ENCODE assay signal across 18 mouse cellular contexts in genomic region chr2:83621511-83621910, GRCm38 (mm10). TPM values are rescaled to one million over a fixed set of nuclear protein-coding genes. Genes with fewer than 3 reads are reported as not detected.
DNase-seq lines count a peak whose midpoint lies in the region; TF ChIP-seq lines count a peak whose summit lies in the region.
"Had no signal": no experiment of that assay in that cellular context is flagged by ENCODE, and none has a peak within 500 bp of the region (broad histone marks: within the 10 kb centered on the region; RNA-seq: fewer than 3 reads in every experiment).

No protein-coding gene starts in this region.

- DNase-seq in adrenal gland, adult 2 months = peak; percentile 39
- no peak for DNase-seq in adrenal gland, postnatal 25 days
- DNase-seq in gastrocnemius, adult 2 months = no peak
- no peak for DNase-seq in gastrocnemius, postnatal 36 days
- peak; percentile 25 to 29 for DNase-seq in heart, postnatal 10 days
- no peak for DNase-seq in heart, postnatal 25 days (ENCODE audit: low spot score)
- DNase-seq in urinary bladder, postnatal 36 days (ENCODE audit: low spot score in 2 of 2) = no peak
- DNase-seq: cerebellum, adult 2 months; cerebellum, postnatal 10 days; forebrain, postnatal 0 days; gastrocnemius, postnatal 25 days; kidney, adult 2 months had no signal

- no peak for TF ChIP-seq CTCF in gastrocnemius, adult 2 months (IDR thresholded peaks at IDR 0.05)

- no peak overlapping the region for H3K27ac ChIP-seq in gastrocnemius, adult 2 months
- H3K27ac ChIP-seq: embryonic facial prominence, embryonic 10.5 days; forebrain, embryonic 13.5 days; heart, adult 2 months; heart, embryonic 15.5 days; hindbrain, embryonic 15.5 days; kidney, embryonic 15.5 days had no signal

- H3K4me3 ChIP-seq in gastrocnemius, adult 2 months = peak overlapping the region; percentile 37
- H3K4me3 ChIP-seq: embryonic facial prominence, embryonic 10.5 days; forebrain, embryonic 13.5 days; heart, adult 2 months; heart, embryonic 15.5 days; hindbrain, embryonic 15.5 days; kidney, embryonic 15.5 days had no signal

- intact Hi-C loops in gastrocnemius, adult 2 months (cut with DNase I) = no loop called here
- intact Hi-C loops in gastrocnemius, postnatal 36 days (cut with DNase I) = no loop called here
- intact Hi-C loops in heart, postnatal 10 days (cut with DNase I) = no loop called here
- intact Hi-C loops in heart, postnatal 25 days (cut with DNase I) = no loop called here

RNA-seq across cellular contexts. Expression of gene Zc3h15, which starts 22.7 kb away (rescaled TPM):
- 100 to 1,000 TPM in 1 of 2 experiments, 10 to 100 TPM in 1; 78.7 to 115 TPM for total RNA-seq in adrenal gland, adult 2 months (2021)
- polyA plus RNA-seq in adrenal gland, adult 2 months (2012; rRNA removed) = 6.6 and 12.7 TPM in 2 replicates
- 102 and 127 TPM in 2 replicates for total RNA-seq in adrenal gland, postnatal 25 days (2021)
- total RNA-seq in gastrocnemius, adult 2 months (2021) = 10 to 100 TPM; 69.0 to 70.8 TPM
- total RNA-seq in gastrocnemius, postnatal 36 days (2021) = 10 to 100 TPM; 56.2 to 58.0 TPM
- total RNA-seq in heart, postnatal 10 days (2021) = 10 to 100 TPM; 50.4 to 56.6 TPM
- 10 to 100 TPM; 48.8 to 52.3 TPM for total RNA-seq in heart, postnatal 25 days (2021)

Comparison
In these comparisons a context has a peak if more than half of its experiments do, and no peak if none do; other contexts are left out.
1. DNase-seq: peak in adrenal gland, adult 2 months (single experiment) and heart, postnatal 10 days (2 of 2); none in adrenal gland, postnatal 25 days (single experiment), gastrocnemius, adult 2 months (single experiment), gastrocnemius, postnatal 36 days (0 of 2), heart, postnatal 25 days (single experiment) and urinary bladder, postnatal 36 days (0 of 2).